Mouse (Mus musculus) intestine, embryonic 16.5 days (tissue): ENCODE data around the gene Gjd3. TPM values are rescaled to one million over a fixed set of nuclear protein-coding genes. Genes with fewer than 3 reads are reported as not detected.
A peak's percentile ranks its signal among the peaks of the same experiment; 100 is the strongest.
"Not testable (repeated sequence)": the region's sequence is repeated elsewhere in the genome, so short reads cannot be mapped to it uniquely, and the experiment has no call there.

ENCODE experiments used
- ATAC-seq: fragments of 200-750 bp; cut with Nextera tagmentation; 2 replicates; pipeline ENCODE4 v1.8.0; 2017; ENCODE audit warnings: moderate TSS enrichment, moderate library complexity
- H3K27ac ChIP-seq: fragments of 300-500 bp; sonication (generic); 2 replicates; pipeline ENCODE4 v1.5.1; 2014; ENCODE audit warnings: mild to moderate bottlenecking, low read length
- H3K27me3 ChIP-seq: fragments of 300-500 bp; sonication (generic); replicated peaks from 2 replicates; pipeline ENCODE4 v1.6.1; 2014; ENCODE audit warnings: low read length, control low read depth, mixed read lengths; ENCODE audit not compliant: control insufficient read depth, insufficient read depth
- H3K36me3 ChIP-seq: fragments of 300-500 bp; sonication (generic); 2 replicates; pipeline ENCODE4 v1.6.1; 2014; ENCODE audit warnings: low read length, control low read depth; ENCODE audit not compliant: control insufficient read depth, insufficient read depth
- H3K4me1 ChIP-seq: fragments of 300-500 bp; sonication (generic); 2 replicates; pipeline ENCODE4 v1.6.1; 2014; ENCODE audit warnings: low read length, control low read depth, mixed read lengths; ENCODE audit not compliant: control insufficient read depth, insufficient read depth
- H3K4me2 ChIP-seq: fragments of 300-500 bp; sonication (generic); 2 replicates; pipeline ENCODE4 v1.6.1; 2014; ENCODE audit warnings: low read depth, low read length, control low read depth
- H3K4me3 ChIP-seq: fragments of 300-500 bp; sonication (generic); 2 replicates; pipeline ENCODE4 v1.5.1; 2014; ENCODE audit warnings: mild to moderate bottlenecking, low read length
- H3K9ac ChIP-seq: fragments of 300-500 bp; sonication (generic); 2 replicates; pipeline ENCODE4 v1.6.1; 2014; ENCODE audit warnings: low read depth, low read length
- H3K9me3 ChIP-seq: fragments of 300-500 bp; sonication (generic); 2 replicates; pipeline ENCODE4 v1.6.1; 2016; ENCODE audit warnings: low read length, control low read depth; ENCODE audit not compliant: control insufficient read depth
- WGBS: fragments of 180-500 bp; shearing (Covaris S2); extraction: QIAGEN DNeasy Blood & Tissue Kit; methylation state at CpG from one replicate; pipeline ENCODE4 v1.1.7; 2014; 5-methylcytosine and 5-hydroxymethylcytosine counted together
- polyA plus RNA-seq: library from polyadenylated mRNA; unstranded; fragments of >200 nt; fragmentation: Nextera tagmentation; extraction: Ambion mirVana; gene quantifications from 2 replicates; pipeline ENCODE4 v1.2.1, GENCODE M21; 2015

Gjd3 gene
- polyA plus RNA-seq, 1 experiment from 2014 or later, result not detected

GRCm38 (mm10) chr11:98933847-98934246 is 49.0 kb downstream of the Gjd3 start:
- not testable (repeated sequence) for H3K9ac ChIP-seq, H3K36me3 ChIP-seq, H3K9me3 ChIP-seq, H3K27me3 ChIP-seq, H3K4me2 ChIP-seq, H3K27ac ChIP-seq, H3K4me3 ChIP-seq, ATAC-seq
- WGBS, result 90% methylated on average over 2 of the region's 2 CpGs
- peaks cover 78% of the 10 kb centered on the region for H3K4me1 ChIP-seq

- Histone ChIP-seq H3K36me3 (no peaks in the 10 kb centered on the region), H3K27ac (no peak overlapping the region), H3K9ac (0 out of 2 replicates have a peak overlapping the region, but pooled peaks have one; percentile 33), H3K27me3 (no peaks in the 10 kb centered on the region), H3K4me1 (peaks cover 78% of the 10 kb centered on the region), H3K4me3 (no peak overlapping the region), H3K9me3 (no peaks in the 10 kb centered on the region), H3K4me2 (no peak overlapping the region)
- ATAC-seq, result no peak
- 46% methylated on average over 9 of the region's 9 CpGs for whole genome bisulfite sequencing
Measured at GRCm38 (mm10) chr11:98933151-98933550, 49.7 kb downstream of the Gjd3 start.

- no peaks in the 10 kb centered on the region for H3K27me3 ChIP-seq
- no peak overlapping the region; the same call in 1 of the 2 replicates for H3K27ac ChIP-seq
- no peaks in the 10 kb centered on the region for H3K36me3 ChIP-seq
- no peak for ATAC-seq
- H3K4me1 ChIP-seq, result peaks cover 82% of the 10 kb centered on the region
- H3K9me3 ChIP-seq, result no peaks in the 10 kb centered on the region
- 0 out of 2 replicates have a peak overlapping the region, but pooled peaks have one; percentile 25 for H3K4me2 ChIP-seq
- peak overlapping the region; percentile 33; the same call in 1 of the 2 replicates for H3K9ac ChIP-seq
- 20% methylated on average over 19 of the region's 19 CpGs for WGBS
- no peak overlapping the region for H3K4me3 ChIP-seq
Measured at GRCm38 (mm10) chr11:98932293-98933091, 50.3 kb downstream of the Gjd3 start.

Other genes starting within 250 kb of the Gjd3 start
- 41.5 and 42.0 TPM in 2 replicates for gene Thra, start 242.4 kb downstream of the Gjd3 start, polyA plus RNA-seq
- 2.3 and 2.7 TPM in 2 replicates for gene Nr1d1, start 207.7 kb downstream of the Gjd3 start, polyA plus RNA-seq
- 13.5 and 14.5 TPM in 2 replicates for gene Msl1, start 187.5 kb downstream of the Gjd3 start, polyA plus RNA-seq
- 23.1 and 24.3 TPM in 2 replicates for gene Casc3, start 178.1 kb downstream of the Gjd3 start, polyA plus RNA-seq
- gene Rapgefl1, start 146.2 kb downstream of the Gjd3 start, polyA plus RNA-seq, result 0.67 and 1.1 TPM in 2 replicates
- 3.4 and 3.5 TPM in 2 replicates for gene Wipf2, start 119.4 kb downstream of the Gjd3 start, polyA plus RNA-seq
- gene Cdc6, start 75.2 kb downstream of the Gjd3 start, polyA plus RNA-seq, result 18.9 and 23.0 TPM in 2 replicates
- 28.2 and 31.2 TPM in 2 replicates for gene Rara, start 55.2 kb downstream of the Gjd3 start, polyA plus RNA-seq
- 132 and 149 TPM in 2 replicates for gene Top2a, start 41.2 kb upstream of the Gjd3 start, polyA plus RNA-seq
- gene Igfbp4, start 58.2 kb upstream of the Gjd3 start, polyA plus RNA-seq, result 345 and 352 TPM in 2 replicates
- gene Tns4, start 106.3 kb upstream of the Gjd3 start, polyA plus RNA-seq, result 0.65 and 1.3 TPM in 2 replicates
- gene Ccr7, start 172.1 kb upstream of the Gjd3 start, polyA plus RNA-seq, result 0.36 and 0.64 TPM in 2 replicates
- gene Smarce1, start 248.0 kb upstream of the Gjd3 start, polyA plus RNA-seq, result 142 and 159 TPM in 2 replicates